Mouse (Mus musculus) liver, adult 2 months (tissue): Measurements from ENCODE around the gene G6pc3. TPM values are rescaled to one million over a fixed set of nuclear protein-coding genes. Genes with fewer than 3 reads are reported as not detected.

Experiments
- DNase-seq: peaks from one replicate; pipeline ENCODE4 v3.0.0-alpha.2; 2011; ENCODE audit warnings: low read depth, low spot score; ENCODE audit errors: extremely low read depth
- H3K27ac ChIP-seq: fragments of 200-500 bp; replicated peaks from 2 replicates; pipeline ENCODE4 v1.5.1; 2012; ENCODE audit warnings: low read depth, mild to moderate bottlenecking, control low read depth, inconsistent platforms, low read length; ENCODE audit not compliant: insufficient read depth
- H3K27me3 ChIP-seq: fragments of 200-500 bp; 2 replicates; pipeline ENCODE4 v1.6.1; 2012; ENCODE audit warnings: mild to moderate bottlenecking, moderate library complexity, low read length, inconsistent platforms; ENCODE audit not compliant: control insufficient read depth, insufficient read depth
- H3K36me3 ChIP-seq: fragments of 200-500 bp; 2 replicates; pipeline ENCODE4 v1.6.1; 2012; ENCODE audit warnings: low read length, inconsistent platforms; ENCODE audit not compliant: control insufficient read depth, insufficient read depth
- H3K4me1 ChIP-seq: fragments of 200-500 bp; 2 replicates; pipeline ENCODE4 v1.6.1; 2011; ENCODE audit warnings: low read length; ENCODE audit not compliant: control insufficient read depth, insufficient read depth
- H3K4me3 ChIP-seq: fragments of 200-500 bp; 2 replicates; pipeline ENCODE4 v1.5.1; 2011; ENCODE audit warnings: low read depth, mild to moderate bottlenecking, control low read depth, low read length, moderate library complexity; ENCODE audit not compliant: insufficient read depth
- H3K79me2 ChIP-seq: fragments of 200-500 bp; 2 replicates; pipeline ENCODE4 v1.6.1; 2012; ENCODE audit warnings: inconsistent platforms, mild to moderate bottlenecking, low read length, moderate library complexity; ENCODE audit not compliant: control insufficient read depth, insufficient read depth
- H3K9ac ChIP-seq: fragments of 200-500 bp; 2 replicates; pipeline ENCODE4 v1.6.1; 2012; ENCODE audit warnings: low read depth, mild to moderate bottlenecking, control low read depth, inconsistent platforms, low read length
- CTCF ChIP-seq: fragments of 200-500 bp; IDR thresholded peaks from 2 replicates; pipeline ENCODE4 v1.5.1; 2011; ENCODE audit warnings: low read depth, low read length, control low read depth
- POLR2A ChIP-seq: fragments of 200-500 bp; IDR thresholded peaks from 2 replicates; pipeline ENCODE4 v1.6.1; 2011; ENCODE audit warnings: low read length, control low read depth; ENCODE audit not compliant: insufficient read depth; ENCODE audit errors: extremely low read depth
- WGBS: fragments of 180-500 bp; shearing (Covaris S2); methylation state at CpG from one replicate; pipeline ENCODE4 v1.1.7; 2018; 5-methylcytosine and 5-hydroxymethylcytosine counted together
- polyA plus RNA-seq: library from polyadenylated mRNA; depleted of rRNA; stranded (reverse); fragments of >200 nt; gene quantifications from 2 replicates; pipeline ENCODE4 v1.2.3, GENCODE M21; 2012
- total RNA-seq: library from RNA; depleted of rRNA; stranded (reverse); fragments of >200 nt; gene quantifications from 2 replicates; pipeline ENCODE4 v1.2.3, GENCODE M21; 2014

The G6pc3 gene
- total and polyA plus RNA-seq, 2 experiments, result 2.8 to 25.9 TPM

GRCm38 (mm10) chr11:102217876-102218430, 28.5 kb downstream of the G6pc3 start:
- H3K4me3 ChIP-seq, result peak overlapping the region; percentile 61
- H3K9ac ChIP-seq, result peak overlapping the region; percentile 68
- H3K27me3 ChIP-seq, result no peaks in the 10 kb centered on the region
- peak; percentile 66 for DNase-seq
- 7% methylated on average over 7 of the region's 7 CpGs for WGBS
- peak overlapping the region; percentile 81 for H3K27ac ChIP-seq
- H3K79me2 ChIP-seq, result peaks cover 26% of the 10 kb centered on the region
- no peaks in the 10 kb centered on the region for H3K36me3 ChIP-seq
- H3K4me1 ChIP-seq, result peaks cover 76% of the 10 kb centered on the region
- TF ChIP-seq CTCF (no peak), POLR2A (no peak)

GRCm38 (mm10) chr11:102218783-102219182, 29.4 kb downstream of the G6pc3 start:
- H3K27ac ChIP-seq, result peak overlapping the region; percentile 91
- H3K79me2 ChIP-seq, result peaks cover 26% of the 10 kb centered on the region
- peaks cover 69% of the 10 kb centered on the region for H3K4me1 ChIP-seq
- peak overlapping the region; percentile 68 for H3K9ac ChIP-seq
- peak overlapping the region; percentile 61 for H3K4me3 ChIP-seq
- H3K27me3 ChIP-seq, result no peaks in the 10 kb centered on the region
- no peaks in the 10 kb centered on the region for H3K36me3 ChIP-seq
- WGBS, result 0% methylated on average over 10 of the region's 10 CpGs
- peak; percentile 91 for DNase-seq
- peak; percentile 91 for TF ChIP-seq POLR2A
- no peak for TF ChIP-seq CTCF

- Histone ChIP-seq H3K79me2 (peaks cover 20% of the 10 kb centered on the region), H3K9ac (peak overlapping the region; percentile 40), H3K4me3 (no peak overlapping the region), H3K4me1 (peaks cover 64% of the 10 kb centered on the region), H3K27ac (peak overlapping the region; percentile 91), H3K27me3 (no peaks in the 10 kb centered on the region), H3K36me3 (no peaks in the 10 kb centered on the region)
- WGBS, result 15% methylated on average over 14 of the region's 14 CpGs
- TF ChIP-seq CTCF (no peak), POLR2A (no peak)
- DNase-seq, result peak; percentile 80
Observed at GRCm38 (mm10) chr11:102219247-102219993, 30.0 kb downstream of the G6pc3 start.

GRCm38 (mm10) chr11:102219994-102220346, 30.6 kb downstream of the G6pc3 start:
- Histone ChIP-seq H3K9ac (no peak overlapping the region), H3K79me2 (peaks cover 19% of the 10 kb centered on the region), H3K27ac (peak overlapping the region; percentile 91), H3K4me1 (peaks cover 59% of the 10 kb centered on the region), H3K36me3 (no peaks in the 10 kb centered on the region), H3K4me3 (no peak overlapping the region), H3K27me3 (no peaks in the 10 kb centered on the region)
- no peak for TF ChIP-seq POLR2A
- no peak for TF ChIP-seq CTCF
- 22% methylated on average over 4 of the region's 4 CpGs for WGBS
- DNase-seq, result no peak

- Histone ChIP-seq H3K36me3 (no peaks in the 10 kb centered on the region), H3K27ac (peak overlapping the region; percentile 91), H3K79me2 (peaks cover 17% of the 10 kb centered on the region; the same call in 1 of the 2 replicates), H3K27me3 (no peaks in the 10 kb centered on the region), H3K9ac (no peak overlapping the region), H3K4me1 (peaks cover 58% of the 10 kb centered on the region), H3K4me3 (no peak overlapping the region)
- WGBS, result 41% methylated on average over 6 of the region's 6 CpGs
- no peak for TF ChIP-seq POLR2A
- no peak for TF ChIP-seq CTCF
- peak; percentile 19 for DNase-seq
Observed at GRCm38 (mm10) chr11:102220451-102220850, 31.0 kb downstream of the G6pc3 start.

GRCm38 (mm10) chr11:102221243-102221953, 32.0 kb downstream of the G6pc3 start:
- no peak for TF ChIP-seq POLR2A
- no peak for TF ChIP-seq CTCF

More at GRCm38 (mm10) chr11:102221243-102221953, 32.0 kb downstream of the G6pc3 start:
- DNase-seq, result no peak
- peaks cover 18% of the 10 kb centered on the region; the same call in 1 of the 2 replicates for H3K79me2 ChIP-seq
- no peaks in the 10 kb centered on the region for H3K27me3 ChIP-seq
- no peaks in the 10 kb centered on the region for H3K36me3 ChIP-seq
- H3K4me1 ChIP-seq, result peaks cover 50% of the 10 kb centered on the region
- no peak overlapping the region for H3K4me3 ChIP-seq
- no peak overlapping the region for H3K9ac ChIP-seq
- WGBS, result 78% methylated on average over 8 of the region's 8 CpGs
- H3K27ac ChIP-seq, result peak overlapping the region; percentile 29
